Mouse (Mus musculus): ENCODE results near the gene Cxcr3. TPM values are rescaled to one million over a fixed set of nuclear protein-coding genes. Genes with fewer than 3 reads are reported as not detected.

Cxcr3 gene
- total RNA-seq, 2 experiments from 2014 or later = not detected

Other genes starting within 250 kb of the Cxcr3 start
- 10 to 100 TPM; 52.3 to 57.0 TPM for gene Taf1, start 201.5 kb downstream of the Cxcr3 start, total RNA-seq (2021)
- gene Ogt, start 94.2 kb downstream of the Cxcr3 start, total RNA-seq (2021) = 100 to 1,000 TPM; 187 to 208 TPM
- not detected for gene Gm4779, start 60.2 kb upstream of the Cxcr3 start, total RNA-seq (2021)
- not detected for gene 8030474K03Rik, start 60.4 kb upstream of the Cxcr3 start, total RNA-seq (2021)
- 10 to 100 TPM; 30.7 to 32.6 TPM for gene Nhsl2, start 115.1 kb upstream of the Cxcr3 start, total RNA-seq (2021)